Mouse (Mus musculus): Measurements from ENCODE around the gene Ganab.

DNA sequence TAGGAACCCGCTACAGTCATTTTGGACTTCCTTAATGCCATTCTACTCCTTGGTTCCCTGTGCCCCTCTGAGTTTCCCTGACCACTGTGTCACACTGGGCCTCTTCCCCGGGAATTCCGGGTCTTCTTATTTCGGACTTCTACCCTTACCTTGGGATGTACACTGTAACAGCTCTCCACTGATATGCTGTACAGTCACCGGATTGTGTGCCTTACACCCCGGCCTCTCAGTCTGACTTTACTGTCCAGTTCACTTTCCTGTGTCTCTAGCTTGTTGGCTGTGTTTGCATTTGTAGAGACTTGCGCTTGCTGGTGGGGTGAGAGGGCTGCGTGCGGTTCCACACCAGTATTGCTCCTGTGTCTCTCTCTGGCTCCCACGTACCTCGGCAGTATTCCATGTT is 32.2 kb downstream of the Ganab start:
- TF ChIP-seq CTCF (IDR thresholded peaks at IDR 0.05; ENCODE audit: low read depth) (no peak), EP300 (IDR thresholded peaks at IDR 0.05; ENCODE audit: low read depth) (no peak)
